Mouse (Mus musculus): ENCODE results near the gene Pitpnc1. TPM values are rescaled to one million over a fixed set of nuclear protein-coding genes. Genes with fewer than 3 reads are reported as not detected.

Gene Pitpnc1
- total RNA-seq, 1 experiment from 2014 or later = 42.8 TPM

DNA sequence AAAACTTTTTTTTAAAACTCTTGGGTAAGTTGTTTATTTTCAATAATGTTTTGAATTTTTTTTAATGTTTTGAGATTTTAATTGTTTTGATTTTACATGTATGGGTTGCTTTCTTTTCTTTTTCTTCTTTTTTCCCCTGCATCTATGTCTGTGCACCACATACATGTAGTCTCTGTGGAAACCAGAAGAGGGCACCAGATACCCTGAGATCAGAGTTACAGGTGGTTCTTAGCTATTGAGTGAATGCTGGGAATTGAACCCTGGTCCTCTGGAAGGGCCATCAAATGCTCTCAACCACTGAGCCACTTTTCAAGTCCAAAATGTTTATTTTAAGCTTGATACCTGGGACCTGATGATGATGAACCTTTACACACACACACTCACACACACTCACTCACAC is 170.3 kb downstream of the Pitpnc1 start:
- ATAC-seq (replicated peaks; ENCODE audit: low read depth, poor library complexity, severe bottlenecking) = no peak

DNA sequence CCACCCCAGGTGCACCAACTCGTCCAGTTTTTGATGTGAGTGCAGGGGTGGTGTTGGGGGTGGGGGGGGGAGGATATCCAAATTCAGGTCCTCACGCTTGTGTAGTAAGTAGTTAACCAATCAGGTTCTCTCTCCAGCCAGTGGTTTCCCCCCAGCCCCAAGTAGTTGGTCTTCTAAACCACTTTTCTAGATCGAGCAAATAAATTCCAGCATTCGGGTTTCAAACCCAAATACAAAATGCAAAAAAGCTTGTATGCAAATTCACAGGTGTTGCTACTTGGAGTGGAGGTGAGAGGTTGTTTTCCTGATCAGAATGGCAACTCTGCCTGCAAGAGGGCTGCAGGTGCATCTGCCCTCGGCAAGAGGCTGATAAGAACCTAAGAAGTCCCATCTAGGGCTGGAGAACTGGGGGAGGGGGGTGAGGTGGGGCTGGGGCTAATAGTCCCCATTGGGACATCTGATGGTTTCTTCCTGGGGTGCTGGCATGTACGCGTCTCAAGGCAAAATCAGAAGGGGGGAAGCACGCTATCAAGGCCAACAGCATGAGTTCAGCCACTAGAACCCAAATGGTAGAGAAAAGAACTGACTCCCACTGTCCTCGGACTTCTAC is 170.9 kb downstream of the Pitpnc1 start:
- ATAC-seq (replicated peaks; ENCODE audit: low read depth, poor library complexity, severe bottlenecking) = no peak

DNA sequence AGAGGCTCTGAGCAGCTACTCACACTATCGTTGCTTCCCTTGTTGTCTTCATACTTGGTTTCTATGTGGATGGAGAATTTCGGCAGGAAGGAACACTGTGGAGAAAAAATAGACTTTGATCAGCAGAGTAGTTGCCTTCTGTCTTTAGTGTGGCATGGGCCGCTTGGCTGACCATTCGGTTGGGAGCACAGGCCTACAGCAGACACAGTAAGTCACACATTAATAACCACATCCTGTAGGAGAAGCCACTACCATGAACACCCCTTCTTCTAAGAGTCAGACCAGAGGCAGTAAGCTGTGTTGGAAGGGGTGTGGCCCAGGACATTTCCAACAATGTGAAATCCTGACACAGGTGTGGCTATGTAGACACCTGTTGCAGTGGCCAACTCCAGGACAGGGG is 174.3 kb downstream of the Pitpnc1 start:
- ATAC-seq (replicated peaks; ENCODE audit: low read depth, poor library complexity, severe bottlenecking) = no peak

DNA sequence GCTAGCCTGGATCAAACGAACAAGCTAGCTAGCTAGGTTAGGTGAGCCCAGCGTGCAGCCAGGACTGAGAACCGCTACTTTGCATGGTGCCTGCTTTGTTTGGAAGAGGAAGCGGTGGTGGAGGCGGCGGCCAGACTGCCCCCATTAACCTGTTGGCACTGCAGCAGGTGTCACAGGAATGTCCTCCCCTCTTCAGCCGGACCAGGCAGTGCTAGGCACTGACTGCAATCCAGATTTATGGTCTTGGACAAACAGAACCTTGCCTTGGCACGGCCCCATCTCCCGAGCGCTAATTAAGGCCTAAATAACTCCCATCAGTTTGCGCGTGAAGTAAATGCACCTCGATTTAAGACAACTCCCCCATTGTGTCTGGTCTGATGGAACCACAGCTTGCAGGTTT is 178.5 kb downstream of the Pitpnc1 start:
- no peak for ATAC-seq (replicated peaks; ENCODE audit: low read depth, poor library complexity, severe bottlenecking)

DNA sequence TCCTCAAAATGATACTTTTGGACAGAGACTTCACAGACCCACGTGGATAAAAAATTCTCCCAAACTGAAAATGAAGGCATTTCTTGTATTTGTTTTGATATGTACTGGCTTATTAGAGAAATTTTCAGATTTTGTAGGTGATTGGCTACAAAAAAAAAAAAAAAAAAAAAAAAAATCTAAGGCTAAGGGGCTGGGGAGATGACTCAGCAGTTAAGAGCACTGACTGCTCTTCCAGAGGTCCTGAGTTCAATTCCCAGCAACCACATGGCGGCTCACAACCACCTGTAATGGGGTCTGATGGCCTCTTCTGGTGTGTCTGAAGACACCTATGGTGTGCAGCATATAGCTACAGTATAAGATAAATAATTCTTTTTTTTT is 182.3 kb downstream of the Pitpnc1 start:
- ATAC-seq (replicated peaks; ENCODE audit: low read depth, poor library complexity, severe bottlenecking) = no peak

DNA sequence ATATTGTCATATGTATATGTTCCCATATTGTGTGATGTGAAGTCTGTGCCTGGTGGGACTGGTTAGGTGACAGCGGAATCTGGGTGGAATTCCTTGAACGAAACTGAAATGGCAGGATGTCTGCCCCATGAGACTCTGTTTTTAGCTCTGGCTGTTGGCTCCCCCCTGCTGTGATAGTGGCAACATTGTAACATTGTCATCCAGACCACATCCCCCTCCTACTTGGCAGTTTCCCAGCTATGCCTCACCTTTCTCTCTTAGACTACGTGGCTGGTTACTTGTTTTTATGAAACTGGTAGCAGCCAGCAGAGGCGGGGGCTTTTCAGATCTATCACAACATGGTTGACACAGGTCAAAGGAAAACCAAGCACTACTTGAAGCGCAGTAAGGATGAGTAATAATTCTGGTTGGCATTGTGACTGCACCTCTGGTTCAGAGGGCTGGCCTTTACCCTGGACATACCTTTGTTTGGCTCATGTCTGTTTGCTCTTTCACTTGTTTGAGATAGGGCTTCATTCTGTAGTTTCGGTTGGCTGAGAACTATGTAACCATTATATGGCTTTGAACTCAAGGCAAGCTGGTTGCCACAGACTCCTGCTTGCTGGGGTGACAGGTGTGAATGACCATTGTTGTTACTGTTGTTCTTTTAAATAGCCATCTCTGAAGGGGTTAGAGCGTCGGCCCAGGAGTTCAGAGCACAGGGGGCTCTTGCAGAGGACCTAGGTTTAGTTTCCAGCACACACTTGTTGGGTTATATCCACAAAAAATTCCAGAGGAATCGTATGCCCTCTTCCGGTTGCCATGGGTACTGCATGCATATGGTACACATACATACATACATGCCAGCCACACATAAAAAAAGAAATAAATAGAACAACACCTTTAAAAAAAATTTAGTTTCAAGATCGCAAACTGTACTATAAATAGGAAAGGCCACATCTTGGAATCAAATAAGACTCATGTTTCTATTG is 183.0 kb downstream of the Pitpnc1 start:
- ATAC-seq (replicated peaks; ENCODE audit: low read depth, poor library complexity, severe bottlenecking) = no peak

DNA sequence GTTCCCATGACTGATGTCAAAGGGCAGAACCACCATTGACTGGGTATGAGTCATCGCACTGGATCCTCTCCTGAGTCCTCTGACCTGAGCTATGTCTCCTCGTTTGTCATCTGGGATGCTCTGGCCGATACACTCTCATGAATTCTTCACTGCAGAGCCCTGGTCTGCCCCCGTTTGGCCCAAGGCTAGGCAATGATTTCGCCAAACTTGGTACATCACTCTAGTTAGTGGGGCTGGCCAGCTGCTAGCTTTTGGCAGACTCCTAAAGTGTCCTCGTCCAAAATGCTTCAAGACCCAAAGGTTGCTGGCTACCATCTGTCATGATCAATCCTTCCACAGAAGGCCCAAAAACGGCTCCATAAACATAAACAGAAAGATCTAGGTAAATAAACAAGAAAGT is 184.8 kb downstream of the Pitpnc1 start:
- ATAC-seq (replicated peaks; ENCODE audit: low read depth, poor library complexity, severe bottlenecking) = no peak

DNA sequence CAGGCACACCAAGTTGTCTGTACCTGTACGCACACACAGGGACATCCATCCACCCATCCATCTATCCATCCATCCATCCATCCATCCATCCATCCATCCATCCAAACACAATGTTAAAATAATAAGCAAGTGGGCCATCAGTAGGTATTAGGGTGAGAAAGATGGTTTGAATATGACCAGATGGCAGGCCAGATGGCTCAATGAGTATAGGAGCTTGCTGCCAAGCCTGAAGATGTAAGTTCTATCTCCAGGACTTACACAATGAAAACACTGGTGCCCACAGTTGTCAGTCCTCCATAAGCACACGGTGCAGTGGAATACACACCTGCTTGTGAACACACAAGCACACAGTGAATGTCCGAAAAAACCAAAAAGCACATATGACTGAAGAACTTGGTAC is 186.9 kb downstream of the Pitpnc1 start:
- no peak for ATAC-seq (replicated peaks; ENCODE audit: low read depth, poor library complexity, severe bottlenecking)

DNA sequence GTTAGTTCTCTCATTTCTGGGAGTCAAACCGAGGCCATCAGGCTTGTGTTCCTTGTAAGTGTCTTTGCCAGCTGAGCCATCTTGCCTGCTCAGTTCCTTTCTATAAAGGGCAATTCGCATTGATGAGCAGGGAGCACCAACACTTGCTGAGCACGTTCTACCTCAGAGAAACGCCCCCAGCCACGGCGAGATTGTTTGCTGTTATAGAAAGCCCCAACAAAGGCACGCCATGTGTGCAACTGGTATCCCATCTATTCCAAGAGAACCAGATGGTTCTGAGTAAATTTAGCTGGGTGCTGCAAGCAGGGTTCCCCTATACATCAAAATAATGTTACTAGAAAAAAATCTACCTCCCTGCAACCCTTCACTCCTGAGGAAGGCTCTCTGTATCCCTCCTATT is 188.0 kb downstream of the Pitpnc1 start:
- no peak for ATAC-seq (replicated peaks; ENCODE audit: low read depth, poor library complexity, severe bottlenecking)

DNA sequence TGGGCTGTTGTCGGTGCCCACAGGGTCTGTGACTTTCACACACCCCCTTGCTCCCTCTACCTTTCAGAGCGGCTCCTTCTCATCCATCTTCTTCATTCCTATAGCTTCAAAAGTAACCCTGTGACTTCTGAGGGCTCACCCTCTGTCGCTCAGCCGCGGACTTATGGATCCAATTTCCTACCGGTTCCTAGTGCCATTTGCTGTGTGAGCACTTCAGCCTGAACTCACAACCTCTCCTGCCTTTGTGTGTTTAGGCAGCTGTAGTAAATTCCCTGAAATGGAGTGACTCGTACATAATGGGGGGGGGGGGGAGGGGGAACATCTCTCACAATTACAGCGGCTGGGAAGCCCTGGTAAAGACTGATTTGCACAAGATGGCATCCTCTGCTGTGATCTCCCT is 191.2 kb downstream of the Pitpnc1 start:
- ATAC-seq (replicated peaks; ENCODE audit: low read depth, poor library complexity, severe bottlenecking) = no peak

DNA sequence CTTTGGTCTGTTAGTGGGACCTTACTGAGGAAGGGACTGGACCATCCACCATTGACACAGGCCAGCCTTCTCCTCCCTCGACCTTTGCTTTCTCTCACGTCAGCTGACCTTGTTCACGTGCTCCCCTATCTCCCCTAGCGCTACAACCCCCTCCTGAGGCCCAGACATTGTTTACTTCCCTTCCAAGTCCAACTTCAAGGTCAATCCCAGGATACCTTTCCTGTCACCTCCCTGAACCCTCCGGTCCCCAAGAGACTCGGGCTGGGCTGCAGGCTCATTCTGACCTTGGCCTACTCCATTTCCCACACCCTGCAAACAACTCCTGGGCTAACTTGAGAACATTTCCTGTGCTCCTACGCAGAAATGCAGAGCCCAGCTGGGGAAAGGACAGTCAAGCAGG is 193.6 kb downstream of the Pitpnc1 start:
- no peak for ATAC-seq (replicated peaks; ENCODE audit: low read depth, poor library complexity, severe bottlenecking)

DNA sequence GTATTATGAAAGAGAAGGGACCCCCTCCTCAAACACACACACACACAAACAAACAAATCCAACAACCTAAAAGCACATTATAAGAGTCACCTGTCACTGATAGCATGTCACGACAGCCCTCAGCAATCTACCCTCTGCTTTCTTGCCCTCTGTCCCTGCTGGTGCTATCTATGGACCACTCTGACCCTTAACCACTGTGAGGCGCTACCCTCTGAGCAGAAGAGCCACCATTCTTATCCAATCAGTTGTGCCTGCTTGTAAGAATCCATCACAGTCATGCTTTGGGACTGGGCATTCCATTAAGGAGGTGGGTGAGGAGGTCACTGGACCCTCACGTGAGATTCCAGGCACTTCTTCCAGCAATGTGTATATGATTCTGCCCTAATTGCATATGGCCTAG is 194.2 kb downstream of the Pitpnc1 start:
- ATAC-seq (replicated peaks; ENCODE audit: low read depth, poor library complexity, severe bottlenecking) = no peak

DNA sequence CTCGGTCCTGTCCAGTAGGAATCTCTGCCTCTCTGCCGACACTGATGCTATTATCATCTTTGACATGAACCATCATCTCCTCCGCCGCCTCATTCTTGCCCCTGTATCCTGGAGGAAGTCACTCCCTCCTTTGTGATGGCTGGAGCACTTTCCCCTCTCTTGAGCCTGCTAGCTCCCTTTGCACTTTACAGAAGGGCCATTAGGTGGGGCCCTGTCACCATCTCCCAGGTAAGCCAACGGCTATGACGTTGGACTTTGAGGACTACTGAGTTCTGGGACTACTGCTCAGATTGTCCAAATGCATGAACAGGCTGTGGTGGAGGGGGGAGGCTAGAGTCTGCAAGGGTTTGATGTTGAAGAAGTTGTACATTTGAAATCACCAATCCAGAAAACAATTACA is 194.6 kb downstream of the Pitpnc1 start:
- ATAC-seq (replicated peaks; ENCODE audit: low read depth, poor library complexity, severe bottlenecking) = peak; percentile 36; the same call in 1 of the 2 replicates

DNA sequence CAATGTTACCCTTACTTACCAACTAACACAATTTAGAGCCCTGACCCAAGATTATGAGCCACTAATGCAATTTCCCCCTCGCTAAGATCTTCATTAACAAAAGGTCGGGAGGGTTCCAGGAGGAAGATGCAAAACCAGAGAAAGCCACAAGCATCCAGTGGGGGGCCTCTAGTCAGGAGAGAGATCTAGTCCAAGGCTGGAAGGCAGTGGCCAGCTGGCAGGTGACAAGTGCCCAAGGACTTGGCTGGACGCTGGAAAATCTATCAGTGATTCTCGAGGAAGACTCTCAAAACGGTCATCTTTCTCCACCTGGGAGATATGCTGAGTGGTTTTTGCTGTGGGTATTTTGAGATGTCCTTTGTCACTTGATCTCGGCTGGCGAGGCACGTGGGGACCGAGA is 196.3 kb downstream of the Pitpnc1 start:
- ATAC-seq (replicated peaks; ENCODE audit: low read depth, poor library complexity, severe bottlenecking) = no peak

DNA sequence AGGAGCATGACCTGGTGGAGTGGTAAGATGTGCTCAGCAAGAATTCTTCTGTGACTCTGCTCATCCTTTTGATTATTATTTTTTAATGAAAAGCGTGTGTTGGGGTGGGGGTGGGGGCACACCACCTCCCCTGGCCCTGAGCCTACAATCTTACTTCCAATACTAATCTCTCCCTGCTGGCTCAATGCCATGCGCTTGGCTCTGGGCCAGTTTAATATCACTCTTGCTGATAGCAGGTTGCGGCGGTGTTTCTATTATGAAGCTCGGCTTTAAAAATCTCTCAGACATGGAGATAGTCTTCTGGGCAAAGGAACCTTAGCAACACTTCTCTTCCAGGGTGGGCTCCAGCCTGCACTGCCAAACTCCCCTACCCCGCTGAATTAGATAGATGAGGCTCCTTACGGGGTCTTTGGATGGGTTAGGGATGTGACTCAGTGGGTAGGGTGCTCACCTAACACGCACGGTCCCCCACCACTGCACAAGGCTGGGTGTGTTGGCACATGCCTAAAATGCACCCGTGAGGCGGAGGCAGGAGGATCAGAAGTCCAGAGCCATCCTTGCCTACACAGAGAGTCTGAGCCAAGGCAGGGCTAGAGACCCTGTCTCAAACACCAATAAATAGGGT is 198.0 kb downstream of the Pitpnc1 start:
- ATAC-seq (replicated peaks; ENCODE audit: low read depth, poor library complexity, severe bottlenecking) = no peak

DNA sequence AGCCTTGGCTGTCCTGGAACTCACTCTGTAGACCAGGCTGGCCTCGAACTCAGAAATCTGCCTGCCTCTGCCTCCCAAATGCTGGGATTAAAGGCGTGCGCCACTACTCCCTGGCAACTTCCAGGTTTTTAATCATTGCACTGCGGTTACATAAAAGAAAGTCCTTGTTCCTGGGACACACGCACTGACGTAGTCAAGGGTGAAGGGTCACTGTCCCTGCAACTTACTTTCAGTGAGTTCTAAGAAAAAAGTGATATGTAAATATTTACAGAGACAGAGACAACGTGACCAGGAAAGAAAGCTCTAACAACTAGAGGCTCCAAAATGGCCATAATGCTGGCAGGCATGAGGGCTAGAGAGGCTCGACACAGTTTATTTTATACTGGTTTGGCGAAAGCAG is 199.9 kb downstream of the Pitpnc1 start:
- ATAC-seq (replicated peaks; ENCODE audit: low read depth, poor library complexity, severe bottlenecking) = no peak

DNA sequence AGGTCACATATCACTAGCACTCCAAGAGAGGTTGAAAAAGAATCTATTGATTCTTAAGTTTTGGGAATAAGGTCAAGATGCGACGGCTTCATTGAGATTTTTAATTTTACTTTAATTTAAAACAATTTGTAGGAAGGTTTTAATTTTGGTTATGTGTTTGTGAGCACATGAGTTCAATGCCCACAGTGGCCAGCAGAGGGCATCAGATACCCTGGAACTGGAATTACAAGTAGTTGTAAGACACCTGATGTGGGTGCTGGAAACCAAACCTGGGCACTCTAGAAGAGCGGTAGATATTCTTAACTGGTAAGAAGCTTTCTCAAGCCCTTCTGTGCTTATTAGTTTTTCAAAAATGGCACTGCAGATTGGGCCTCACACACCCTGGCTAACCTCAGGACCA is 203.0 kb downstream of the Pitpnc1 start:
- no peak for ATAC-seq (replicated peaks; ENCODE audit: low read depth, poor library complexity, severe bottlenecking)

DNA sequence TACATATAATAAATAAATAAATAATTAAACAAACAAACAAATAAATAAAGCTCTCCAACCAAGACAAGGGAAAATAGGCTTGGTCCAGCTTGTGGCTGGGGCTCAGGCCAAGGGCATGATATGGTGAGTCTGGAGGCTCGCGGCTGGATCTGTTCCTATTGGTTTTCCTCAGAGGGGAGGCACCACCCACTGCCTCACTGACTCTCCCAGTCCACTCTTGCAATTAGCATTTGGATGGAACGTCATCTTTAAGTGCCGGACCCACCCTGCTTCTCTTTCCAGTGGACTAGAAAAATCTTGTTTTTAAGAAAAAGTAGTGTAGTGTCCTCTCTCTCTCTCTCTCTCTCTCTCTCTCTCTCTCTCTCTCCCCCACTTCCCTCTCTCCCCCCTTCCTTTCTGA is 204.6 kb downstream of the Pitpnc1 start:
- no peak for ATAC-seq (replicated peaks; ENCODE audit: low read depth, poor library complexity, severe bottlenecking)

DNA sequence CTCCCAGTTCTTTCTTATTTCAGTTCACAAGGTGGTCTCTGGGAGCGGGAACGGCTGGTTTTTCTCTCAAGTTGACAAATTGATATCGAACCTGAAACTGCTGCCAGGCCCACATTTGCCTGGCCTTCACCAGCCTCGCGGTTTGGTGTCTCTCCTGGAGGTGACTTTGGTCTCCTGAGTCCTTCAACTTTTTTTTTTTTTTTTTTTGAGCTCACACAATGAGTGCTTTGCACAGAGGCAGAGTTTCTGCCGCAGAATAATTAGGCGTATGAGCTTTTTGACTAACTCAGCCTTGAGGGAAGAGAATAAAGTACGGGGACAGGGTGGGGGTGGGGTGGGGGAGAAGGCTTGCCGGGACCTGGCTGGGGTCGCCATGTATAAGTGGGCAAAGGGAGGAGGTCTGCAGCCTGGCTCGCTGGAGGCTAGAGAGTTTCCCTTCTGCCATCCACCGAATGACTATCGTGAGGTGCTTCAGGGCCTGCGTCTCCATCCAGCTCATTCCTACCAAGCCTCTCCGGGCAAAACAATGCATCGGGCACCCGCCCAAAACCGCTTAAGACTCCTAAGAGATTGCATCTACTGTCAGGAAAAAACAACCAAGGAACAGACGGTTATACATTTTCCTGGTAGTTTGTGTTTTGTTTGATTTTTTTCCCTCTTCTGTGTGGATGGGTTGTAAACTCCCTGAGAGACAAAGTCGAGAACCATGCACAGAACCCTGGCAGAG is 205.4 kb downstream of the Pitpnc1 start:
- ATAC-seq (replicated peaks; ENCODE audit: low read depth, poor library complexity, severe bottlenecking) = no peak

DNA sequence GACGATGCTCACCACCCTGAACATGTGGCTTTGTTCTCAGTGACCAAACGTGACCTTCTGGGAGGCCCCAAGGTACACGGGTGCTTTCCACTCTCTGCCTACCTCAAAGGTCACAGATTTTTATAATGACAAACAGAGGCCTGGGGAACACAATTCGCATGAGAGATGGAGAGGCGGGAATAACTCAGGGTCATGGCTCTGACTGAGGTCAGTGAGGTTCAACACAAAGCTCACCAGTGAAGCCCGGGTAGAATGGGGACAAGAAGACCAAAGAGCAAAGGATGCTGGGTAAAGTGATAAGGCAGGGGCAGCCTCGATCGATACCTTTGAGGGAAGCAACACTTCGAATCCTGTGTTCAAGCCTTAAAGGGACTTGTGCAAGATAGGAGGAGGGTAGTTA is 206.7 kb downstream of the Pitpnc1 start:
- ATAC-seq (replicated peaks; ENCODE audit: low read depth, poor library complexity, severe bottlenecking) = no peak

DNA sequence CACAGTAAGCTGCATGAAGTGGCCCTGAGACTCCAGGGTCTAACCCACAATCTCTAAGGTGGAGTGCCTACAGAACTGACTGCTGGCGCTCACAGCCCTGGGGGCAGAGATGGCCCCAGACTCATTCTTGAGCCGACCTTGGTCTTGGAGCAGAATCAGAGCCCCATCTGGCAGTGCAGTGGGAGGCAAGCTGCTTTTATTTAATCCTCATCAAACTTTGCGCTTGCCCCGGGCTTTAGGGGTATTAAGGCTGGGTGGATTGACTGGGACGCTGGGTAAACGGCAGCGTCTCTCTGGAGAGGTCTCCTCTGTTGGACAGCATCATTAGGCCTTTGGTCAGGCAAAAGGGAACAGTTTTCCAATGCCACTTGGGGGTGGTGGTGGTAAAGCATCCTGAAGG is 211.1 kb downstream of the Pitpnc1 start:
- no peak for ATAC-seq (replicated peaks; ENCODE audit: low read depth, poor library complexity, severe bottlenecking)

Data from common myeloid progenitor, adult 5-6 weeks (primary cell).